In the genomic region with DNA sequence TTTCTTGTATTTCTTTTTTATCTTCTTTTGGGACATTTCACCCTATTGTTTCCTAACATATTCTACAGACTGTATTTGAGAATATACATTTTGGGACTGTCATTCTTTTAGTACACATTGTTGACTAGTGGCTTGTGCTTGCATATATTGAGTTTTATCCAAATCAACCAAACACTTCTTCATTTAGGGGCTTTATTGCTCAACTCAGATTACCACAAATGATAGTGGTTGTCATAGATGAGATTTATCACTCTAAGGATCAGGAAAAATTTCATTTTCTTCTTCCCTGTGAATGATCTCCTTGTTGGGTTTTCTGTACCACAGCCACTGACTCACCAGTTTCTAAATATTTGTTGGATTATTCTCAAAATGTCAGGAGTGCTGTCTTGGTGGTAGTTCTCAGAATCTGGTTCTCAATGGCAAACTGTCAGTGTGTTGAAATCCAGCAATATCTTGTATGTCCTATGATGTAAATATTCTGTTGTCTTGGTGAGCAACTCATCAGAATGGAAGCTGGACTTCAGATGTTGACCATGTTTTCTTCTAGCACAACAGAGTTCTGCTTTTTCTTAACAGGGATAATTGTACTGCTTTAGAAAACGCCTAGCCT, we compare ENCODE assay signal across 25 mouse cellular contexts.
A peak's percentile ranks its signal among the peaks of the same experiment; 100 is the strongest.
DNase-seq lines count a peak whose midpoint lies in the region; ATAC-seq lines count a peak whose summit lies in the region.
"Had no signal": no experiment of that assay in that cellular context is flagged by ENCODE, and none has a peak within 500 bp of the region (broad histone marks: within the 10 kb centered on the region; RNA-seq: fewer than 3 reads in every experiment).

No protein-coding gene starts in this region.

- intact Hi-C loops in left cerebral cortex, postnatal 10 days (cut with DNase I), result no loop called here

- DNase-seq in 3T3-L1 (ENCODE audit: low read depth, low spot score), result peak; percentile 76
- peak; percentile 42 for DNase-seq in Muller cell, postnatal 12 days (ENCODE audit: inconsistent ontology term)
- no peak for DNase-seq in retina, postnatal 1 day
- DNase-seq in heart, adult 9 months (ENCODE audit: low spot score in 2 of 2), result no peak
- DNase-seq in testis, postnatal 14 days (ENCODE audit: low spot score), result no peak
- DNase-seq in left cerebral cortex, postnatal 10 days (ENCODE audit: extremely low spot score in 1 of 2, low spot score in 2 of 2), result no peak
- DNase-seq: adrenal gland, adult 2 months; adrenal gland, postnatal 14 days; B cell, adult 2 months; cerebellum, adult 11 months; cerebellum, adult 2 months; cerebellum, postnatal 10 days; cerebellum, postnatal 36 days; gastrocnemius, postnatal 36 days; heart, adult 11 months; heart, postnatal 10 days; heart, postnatal 36 days had no signal

- peak; percentile 50 for ATAC-seq in common myeloid progenitor, adult 5-6 weeks (replicated peaks; ENCODE audit: low read depth, poor library complexity, severe bottlenecking)
- peak; percentile 39 for ATAC-seq in megakaryocyte progenitor cell, adult 5-6 weeks (replicated peaks; ENCODE audit: poor library complexity)
- ATAC-seq: CD4-positive, CD25-positive, alpha-beta regulatory T cell, adult 4 months; forebrain, embryonic 14.5 days; hindbrain, postnatal 0 days; inflammation-experienced regulatory T-cells, adult 6 months; intestine, embryonic 16.5 days; Patski had no signal

Comparison
In these comparisons a context has a peak if more than half of its experiments do, and no peak if none do; other contexts are left out.
1. DNase-seq: peak in 3T3-L1 (single experiment) and Muller cell, postnatal 12 days (single experiment); none in retina, postnatal 1 day (single experiment), heart, adult 9 months (0 of 2), testis, postnatal 14 days (single experiment) and left cerebral cortex, postnatal 10 days (0 of 2).